Mouse (Mus musculus): ENCODE results near the gene Cntn2. TPM values are rescaled to one million over a fixed set of nuclear protein-coding genes. Genes with fewer than 3 reads are reported as not detected.
A peak's percentile ranks its signal among the peaks of the same experiment; 100 is the strongest.

Gene Cntn2
- total RNA-seq, 1 experiment from 2014 or later, result not detected

GRCm38 (mm10) chr1:132562337-132562795 is 19.3 kb upstream of the Cntn2 start:
- ATAC-seq (replicated peaks in 1 of 2; ENCODE audit: insufficient read depth in 1 of 2, low FRiP score in 2 of 2, low TSS enrichment in 1 of 2, low read depth in 1 of 2, poor library complexity in 2 of 2, severe bottlenecking in 2 of 2), result no peak

GRCm38 (mm10) chr1:132560907-132561700 is 18.0 kb upstream of the Cntn2 start:
- no peak for ATAC-seq (replicated peaks in 1 of 2; ENCODE audit: insufficient read depth in 1 of 2, low FRiP score in 2 of 2, low TSS enrichment in 1 of 2, low read depth in 1 of 2, poor library complexity in 2 of 2, severe bottlenecking in 2 of 2)

- ATAC-seq (replicated peaks in 1 of 2; ENCODE audit: insufficient read depth in 1 of 2, low FRiP score in 2 of 2, low TSS enrichment in 1 of 2, low read depth in 1 of 2, poor library complexity in 2 of 2, severe bottlenecking in 2 of 2), result no peak
Observed at GRCm38 (mm10) chr1:132559045-132559444, 16.0 kb upstream of the Cntn2 start.

- no peak for ATAC-seq (replicated peaks in 1 of 2; ENCODE audit: insufficient read depth in 1 of 2, low FRiP score in 2 of 2, low TSS enrichment in 1 of 2, low read depth in 1 of 2, poor library complexity in 2 of 2, severe bottlenecking in 2 of 2)
Observed at GRCm38 (mm10) chr1:132557901-132558631, 15.0 kb upstream of the Cntn2 start.

GRCm38 (mm10) chr1:132543789-132544188 is 733 bp upstream of the Cntn2 start:
- ATAC-seq (replicated peaks in 1 of 2; ENCODE audit: insufficient read depth in 1 of 2, low FRiP score in 2 of 2, low TSS enrichment in 1 of 2, low read depth in 1 of 2, poor library complexity in 2 of 2, severe bottlenecking in 2 of 2), result no peak

- no peak for ATAC-seq (replicated peaks in 1 of 2; ENCODE audit: insufficient read depth in 1 of 2, low FRiP score in 2 of 2, low TSS enrichment in 1 of 2, low read depth in 1 of 2, poor library complexity in 2 of 2, severe bottlenecking in 2 of 2)
Observed at GRCm38 (mm10) chr1:132541824-132542599, 1.0 kb downstream of the Cntn2 start.

GRCm38 (mm10) chr1:132541171-132541823 is 1.8 kb downstream of the Cntn2 start:
- ATAC-seq (replicated peaks in 1 of 2; ENCODE audit: insufficient read depth in 1 of 2, low FRiP score in 2 of 2, low TSS enrichment in 1 of 2, low read depth in 1 of 2, poor library complexity in 2 of 2, severe bottlenecking in 2 of 2), result peak; percentile 44 to 52; a peak in 3 of 4 replicates

GRCm38 (mm10) chr1:132540701-132541100 is 2.4 kb downstream of the Cntn2 start:
- ATAC-seq (replicated peaks in 1 of 2; ENCODE audit: insufficient read depth in 1 of 2, low FRiP score in 2 of 2, low TSS enrichment in 1 of 2, low read depth in 1 of 2, poor library complexity in 2 of 2, severe bottlenecking in 2 of 2), result no peak

GRCm38 (mm10) chr1:132537736-132538135 is 5.3 kb downstream of the Cntn2 start:
- no peak for ATAC-seq (replicated peaks in 1 of 2; ENCODE audit: insufficient read depth in 1 of 2, low FRiP score in 2 of 2, low TSS enrichment in 1 of 2, low read depth in 1 of 2, poor library complexity in 2 of 2, severe bottlenecking in 2 of 2)

GRCm38 (mm10) chr1:132536416-132536815 is 6.6 kb downstream of the Cntn2 start:
- ATAC-seq (replicated peaks in 1 of 2; ENCODE audit: insufficient read depth in 1 of 2, low FRiP score in 2 of 2, low TSS enrichment in 1 of 2, low read depth in 1 of 2, poor library complexity in 2 of 2, severe bottlenecking in 2 of 2), result no peak

GRCm38 (mm10) chr1:132535541-132535940 is 7.5 kb downstream of the Cntn2 start:
- no peak for ATAC-seq (replicated peaks in 1 of 2; ENCODE audit: insufficient read depth in 1 of 2, low FRiP score in 2 of 2, low TSS enrichment in 1 of 2, low read depth in 1 of 2, poor library complexity in 2 of 2, severe bottlenecking in 2 of 2)

- ATAC-seq (replicated peaks in 1 of 2; ENCODE audit: insufficient read depth in 1 of 2, low FRiP score in 2 of 2, low TSS enrichment in 1 of 2, low read depth in 1 of 2, poor library complexity in 2 of 2, severe bottlenecking in 2 of 2), result no peak
Observed at GRCm38 (mm10) chr1:132533840-132534239, 9.2 kb downstream of the Cntn2 start.

GRCm38 (mm10) chr1:132532521-132532920 is 10.5 kb downstream of the Cntn2 start:
- ATAC-seq (replicated peaks in 1 of 2; ENCODE audit: insufficient read depth in 1 of 2, low FRiP score in 2 of 2, low TSS enrichment in 1 of 2, low read depth in 1 of 2, poor library complexity in 2 of 2, severe bottlenecking in 2 of 2), result no peak

- no peak for ATAC-seq (replicated peaks in 1 of 2; ENCODE audit: insufficient read depth in 1 of 2, low FRiP score in 2 of 2, low TSS enrichment in 1 of 2, low read depth in 1 of 2, poor library complexity in 2 of 2, severe bottlenecking in 2 of 2)
Observed at GRCm38 (mm10) chr1:132530631-132531191, 12.3 kb downstream of the Cntn2 start.

GRCm38 (mm10) chr1:132528647-132529334 is 14.3 kb downstream of the Cntn2 start:
- ATAC-seq (replicated peaks in 1 of 2; ENCODE audit: insufficient read depth in 1 of 2, low FRiP score in 2 of 2, low TSS enrichment in 1 of 2, low read depth in 1 of 2, poor library complexity in 2 of 2, severe bottlenecking in 2 of 2), result no peak

- ATAC-seq (replicated peaks in 1 of 2; ENCODE audit: insufficient read depth in 1 of 2, low FRiP score in 2 of 2, low TSS enrichment in 1 of 2, low read depth in 1 of 2, poor library complexity in 2 of 2, severe bottlenecking in 2 of 2), result no peak
Observed at GRCm38 (mm10) chr1:132528071-132528470, 15.0 kb downstream of the Cntn2 start.

All from hematopoietic stem cell, adult 5-6 weeks (primary cell).